Mouse (Mus musculus): Measurements from ENCODE around the gene Pcare. TPM values are rescaled to one million over a fixed set of nuclear protein-coding genes. Genes with fewer than 3 reads are reported as not detected.

Pcare gene
- total and polyA plus RNA-seq, 3 experiments, result not detected

DNA sequence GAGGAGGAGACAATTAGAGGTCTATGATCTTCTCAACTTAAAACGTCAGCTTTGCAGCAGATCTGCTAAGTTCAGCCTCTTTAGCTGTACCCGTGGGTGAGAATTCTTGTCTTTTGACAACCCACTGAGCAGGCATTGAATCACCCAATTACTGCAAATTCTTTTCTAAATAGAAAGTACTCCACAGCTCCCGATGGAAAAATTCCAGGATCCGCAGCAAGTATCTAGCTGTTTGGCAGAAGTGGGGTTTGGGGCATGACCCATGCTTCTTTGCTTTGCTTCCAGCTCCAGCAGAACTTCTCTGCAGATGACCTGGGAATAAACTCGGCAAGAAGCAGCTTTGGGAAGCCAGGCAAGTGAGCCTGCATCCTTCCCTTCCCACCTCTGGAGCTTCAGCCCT lies 9.8 kb downstream of the Pcare start:
- H3K4me3 ChIP-seq (ENCODE audit: control insufficient read depth in 1 of 2, insufficient read depth in 1 of 2, low read depth in 2 of 2, low read length in 2 of 2), result no peak overlapping the region
- no peaks in the 10 kb centered on the region for H3K79me2 ChIP-seq (ENCODE audit: control insufficient read depth, insufficient read depth, low read length, poor library complexity)
- DNase-seq (ENCODE audit: low read depth, low spot score), result no peak
- H3K9me3 ChIP-seq (replicated peaks; ENCODE audit: insufficient read depth, low read length), result no peaks in the 10 kb centered on the region
- H3K9ac ChIP-seq (ENCODE audit: control insufficient read depth, low read depth, low read length, poor library complexity, severe bottlenecking), result no peak overlapping the region
- no peaks in the 10 kb centered on the region for H3K4me1 ChIP-seq (ENCODE audit: control insufficient read depth in 1 of 2, insufficient read depth in 2 of 2, low read length in 2 of 2)
- no peak for TF ChIP-seq MYC (IDR thresholded peaks at IDR 0.05; ENCODE audit: low read depth, low read length)
- no peaks in the 10 kb centered on the region for H3K36me3 ChIP-seq (ENCODE audit: control insufficient read depth in 1 of 2, insufficient read depth in 2 of 2, low read length in 2 of 2)
- no peak overlapping the region for H3K27ac ChIP-seq (ENCODE audit: control insufficient read depth, low read depth, low read length)
- H3K27me3 ChIP-seq (ENCODE audit: control insufficient read depth in 1 of 2, insufficient read depth in 2 of 2, low read length in 2 of 2), result no peaks in the 10 kb centered on the region; a peak in 1 of 4 replicates

DNA sequence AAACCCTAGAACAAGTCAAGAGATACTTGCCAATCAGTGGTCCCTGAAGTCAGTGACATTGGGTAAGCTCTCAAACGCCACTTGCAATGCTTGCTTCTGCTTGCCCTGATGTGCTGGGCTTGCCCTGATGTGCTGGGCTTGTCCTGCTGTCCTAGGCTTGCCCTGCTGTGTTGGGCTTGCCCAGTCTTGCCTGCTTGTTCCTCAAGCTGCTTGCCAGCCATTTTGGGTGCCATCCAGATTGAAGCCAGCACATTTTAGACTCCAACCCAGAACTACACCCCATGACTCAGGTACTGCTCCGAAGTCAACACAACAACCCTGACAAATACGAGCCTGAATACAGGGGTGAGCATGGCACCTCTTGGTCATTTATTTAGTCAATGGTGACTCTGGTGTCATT lies 10.5 kb downstream of the Pcare start:
- no peaks in the 10 kb centered on the region for H3K36me3 ChIP-seq (ENCODE audit: control insufficient read depth in 1 of 2, insufficient read depth in 2 of 2, low read length in 2 of 2)
- H3K79me2 ChIP-seq (ENCODE audit: control insufficient read depth, insufficient read depth, low read length, poor library complexity), result no peaks in the 10 kb centered on the region
- no peak for TF ChIP-seq JUND (IDR thresholded peaks at IDR 0.05; ENCODE audit: low read depth, low read length)
- no peak for TF ChIP-seq MYC (IDR thresholded peaks at IDR 0.05; ENCODE audit: low read depth, low read length)
- TF ChIP-seq ZC3H11A (IDR thresholded peaks at IDR 0.05; ENCODE audit: low read depth, low read length), result no peak
- H3K4me1 ChIP-seq (ENCODE audit: control insufficient read depth in 1 of 2, insufficient read depth in 2 of 2, low read length in 2 of 2), result no peaks in the 10 kb centered on the region
- H3K9me3 ChIP-seq (replicated peaks; ENCODE audit: insufficient read depth, low read length), result no peaks in the 10 kb centered on the region
- no peak overlapping the region for H3K27ac ChIP-seq (ENCODE audit: control insufficient read depth, low read depth, low read length)
- no peak overlapping the region for H3K4me3 ChIP-seq (ENCODE audit: control insufficient read depth in 1 of 2, insufficient read depth in 1 of 2, low read depth in 2 of 2, low read length in 2 of 2)
- no peak overlapping the region for H3K9ac ChIP-seq (ENCODE audit: control insufficient read depth, low read depth, low read length, poor library complexity, severe bottlenecking)
- DNase-seq (ENCODE audit: low read depth, low spot score), result no peak
- H3K27me3 ChIP-seq (ENCODE audit: control insufficient read depth in 1 of 2, insufficient read depth in 2 of 2, low read length in 2 of 2), result no peaks in the 10 kb centered on the region; a peak in 1 of 4 replicates

DNA sequence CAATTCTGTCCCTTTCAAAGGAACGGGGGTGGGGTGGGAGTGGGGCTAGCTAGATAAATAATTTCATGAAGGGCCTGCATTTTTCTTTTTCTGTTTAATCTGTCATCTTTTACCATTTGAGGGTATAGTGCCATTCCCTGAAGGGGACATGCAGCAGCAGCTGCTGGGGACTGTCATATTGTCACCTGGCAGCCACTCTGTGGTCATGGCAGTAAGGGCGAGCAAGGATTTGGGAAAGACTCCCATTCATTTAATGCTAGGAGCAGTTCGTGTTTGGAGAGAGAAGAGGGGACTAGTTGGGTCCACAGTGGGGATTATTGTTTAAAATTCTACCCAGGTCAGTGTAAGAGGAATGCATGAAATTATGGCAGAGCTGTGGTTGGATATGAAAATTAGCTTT lies 16.3 kb downstream of the Pcare start:
- TF ChIP-seq JUND (IDR thresholded peaks at IDR 0.05; ENCODE audit: low read depth, low read length) (no peak), GATA1 (IDR thresholded peaks at IDR 0.05; ENCODE audit: low read depth, low read length) (no peak), ELF1 (IDR thresholded peaks at IDR 0.05; ENCODE audit: low read depth, low read length) (no peak), SIN3A (IDR thresholded peaks at IDR 0.05; ENCODE audit: low read length) (no peak), ZC3H11A (IDR thresholded peaks at IDR 0.05; ENCODE audit: low read depth, low read length) (no peak), TBP (IDR thresholded peaks at IDR 0.05; ENCODE audit: low read depth, low read length) (no peak), MAZ (IDR thresholded peaks at IDR 0.05; ENCODE audit: low read depth, low read length) (no peak), CHD2 (IDR thresholded peaks at IDR 0.05; ENCODE audit: low read length) (no peak)
- H3K36me3 ChIP-seq (ENCODE audit: control insufficient read depth in 1 of 2, insufficient read depth in 2 of 2, low read length in 2 of 2), result no peaks in the 10 kb centered on the region
- H3K4me3 ChIP-seq (ENCODE audit: control insufficient read depth in 1 of 2, insufficient read depth in 1 of 2, low read depth in 2 of 2, low read length in 2 of 2), result no peak overlapping the region
- no peak overlapping the region for H3K9ac ChIP-seq (ENCODE audit: control insufficient read depth, low read depth, low read length, poor library complexity, severe bottlenecking)
- no peaks in the 10 kb centered on the region for H3K79me2 ChIP-seq (ENCODE audit: control insufficient read depth, insufficient read depth, low read length, poor library complexity)
- H3K4me1 ChIP-seq (ENCODE audit: control insufficient read depth in 1 of 2, insufficient read depth in 2 of 2, low read length in 2 of 2), result no peaks in the 10 kb centered on the region
- no peak for DNase-seq (ENCODE audit: low read depth, low spot score)
- H3K27me3 ChIP-seq (ENCODE audit: control insufficient read depth in 1 of 2, insufficient read depth in 2 of 2, low read length in 2 of 2), result no peaks in the 10 kb centered on the region
- H3K9me3 ChIP-seq (replicated peaks; ENCODE audit: insufficient read depth, low read length), result no peaks in the 10 kb centered on the region
- no peak overlapping the region for H3K27ac ChIP-seq (ENCODE audit: control insufficient read depth, low read depth, low read length)

DNA sequence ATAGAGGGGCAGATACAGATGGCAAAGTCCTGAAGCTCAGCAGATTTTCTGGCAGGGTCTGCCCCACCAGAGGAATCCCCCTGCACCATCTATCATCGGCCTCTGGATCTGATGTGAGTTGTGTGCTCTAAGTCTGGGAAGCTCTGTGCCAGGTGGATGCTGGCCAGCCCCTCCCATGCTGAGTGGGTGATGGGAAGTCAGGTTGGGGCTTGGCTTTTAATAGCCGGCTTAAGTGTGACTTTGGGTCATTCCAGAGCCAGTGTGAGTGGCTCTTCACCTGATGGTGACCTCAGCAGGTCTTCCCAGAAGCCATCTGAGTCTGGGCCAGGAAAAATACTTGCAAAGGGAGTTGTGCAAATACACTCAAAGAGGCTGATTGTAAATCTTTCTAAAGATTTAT lies 22.0 kb downstream of the Pcare start:
- Histone ChIP-seq H3K36me3 (ENCODE audit: control insufficient read depth in 1 of 2, insufficient read depth in 2 of 2, low read length in 2 of 2) (no peaks in the 10 kb centered on the region), H3K4me1 (ENCODE audit: control insufficient read depth in 1 of 2, insufficient read depth in 2 of 2, low read length in 2 of 2) (no peaks in the 10 kb centered on the region), H3K79me2 (ENCODE audit: control insufficient read depth, insufficient read depth, low read length, poor library complexity) (no peaks in the 10 kb centered on the region), H3K9me3 (replicated peaks; ENCODE audit: insufficient read depth, low read length) (no peaks in the 10 kb centered on the region), H3K4me3 (ENCODE audit: control insufficient read depth in 1 of 2, insufficient read depth in 1 of 2, low read depth in 2 of 2, low read length in 2 of 2) (no peak overlapping the region), H3K27me3 (ENCODE audit: control insufficient read depth in 1 of 2, insufficient read depth in 2 of 2, low read length in 2 of 2) (no peaks in the 10 kb centered on the region), H3K9ac (ENCODE audit: control insufficient read depth, low read depth, low read length, poor library complexity, severe bottlenecking) (no peak overlapping the region), H3K27ac (ENCODE audit: control insufficient read depth, low read depth, low read length) (no peak overlapping the region)
- DNase-seq (ENCODE audit: low read depth, low spot score), result no peak
- TF ChIP-seq MAZ (IDR thresholded peaks at IDR 0.05; ENCODE audit: low read depth, low read length), result no peak
- TF ChIP-seq CHD1 (IDR thresholded peaks at IDR 0.05; ENCODE audit: low read depth, low read length), result no peak
- TF ChIP-seq ETS1 (IDR thresholded peaks at IDR 0.05; ENCODE audit: low read depth, low read length), result no peak
- no peak for TF ChIP-seq ELF1 (IDR thresholded peaks at IDR 0.05; ENCODE audit: low read depth, low read length)
- no peak for TF ChIP-seq GATA1 (IDR thresholded peaks at IDR 0.05; ENCODE audit: low read depth, low read length)
- no peak for TF ChIP-seq MEF2A (IDR thresholded peaks at IDR 0.05; ENCODE audit: extremely low read depth, insufficient replicate concordance, low read depth, low read length, poor library complexity, severe bottlenecking)
- TF ChIP-seq BHLHE40 (IDR thresholded peaks at IDR 0.05; ENCODE audit: borderline replicate concordance, low read depth, low read length), result no peak
- no peak for TF ChIP-seq USF2 (IDR thresholded peaks at IDR 0.05; ENCODE audit: borderline replicate concordance in 1 of 2, insufficient read depth in 1 of 2, low read depth in 1 of 2, low read length in 2 of 2)
- TF ChIP-seq POLR2A (IDR thresholded peaks at IDR 0.05; ENCODE audit: control insufficient read depth in 1 of 2, insufficient read depth in 1 of 2, low read depth in 1 of 2, low read length in 2 of 2, poor library complexity in 1 of 2), result no peak
- TF ChIP-seq TAL1 (IDR thresholded peaks at IDR 0.05; ENCODE audit: low read length), result no peak
- TF ChIP-seq GABPA (IDR thresholded peaks at IDR 0.05; ENCODE audit: low read depth, low read length), result no peak
